Mouse (Mus musculus) embryonic facial prominence, embryonic 11.5 days (tissue): ENCODE results near the gene Vil1. TPM values are rescaled to one million over a fixed set of nuclear protein-coding genes. Genes with fewer than 3 reads are reported as not detected.
A peak's percentile ranks its signal among the peaks of the same experiment; 100 is the strongest.

Experiments
- ATAC-seq: fragments of 200-750 bp; cut with Nextera tagmentation; replicated peaks from 2 replicates; pipeline ENCODE4 v1.8.0; 2017; ENCODE audit warnings: low read depth; ENCODE audit not compliant: insufficient number of reproducible peaks, low FRiP score, low TSS enrichment
- DNase-seq: peaks from one replicate; pipeline ENCODE4 v3.0.0-alpha.2; 2015; ENCODE audit warnings: low spot score
- H3K27ac ChIP-seq: fragments of 300-500 bp; sonication (generic); replicated peaks from 2 replicates; pipeline ENCODE4 v1.5.1; 2014; ENCODE audit warnings: mild to moderate bottlenecking, low read depth, low read length, control low read depth
- H3K27me3 ChIP-seq: fragments of 300-500 bp; sonication (generic); 2 replicates; pipeline ENCODE4 v1.6.1; 2014; ENCODE audit warnings: mild to moderate bottlenecking, low read length, moderate library complexity, mixed read lengths; ENCODE audit not compliant: control insufficient read depth, insufficient read depth
- H3K36me3 ChIP-seq: fragments of 300-500 bp; sonication (generic); replicated peaks from 2 replicates; pipeline ENCODE4 v1.6.1; 2014; ENCODE audit warnings: low read depth, mild to moderate bottlenecking, low read length, moderate library complexity, mixed read lengths; ENCODE audit not compliant: control insufficient read depth, insufficient read depth
- H3K4me1 ChIP-seq: fragments of 300-500 bp; sonication (generic); 2 replicates; pipeline ENCODE4 v1.6.1; 2014; ENCODE audit warnings: low read length, mixed read lengths; ENCODE audit not compliant: control insufficient read depth, insufficient read depth
- H3K4me2 ChIP-seq: fragments of 300-500 bp; sonication (generic); 2 replicates; pipeline ENCODE4 v1.6.1; 2014; ENCODE audit warnings: low read depth, mild to moderate bottlenecking, control low read depth, low read length, moderate library complexity
- H3K4me3 ChIP-seq: fragments of 300-500 bp; sonication (generic); 2 replicates; pipeline ENCODE4 v1.5.1; 2014; ENCODE audit warnings: low read depth, low read length, control low read depth
- H3K9ac ChIP-seq: fragments of 300-500 bp; sonication (generic); replicated peaks from 2 replicates; pipeline ENCODE4 v1.6.1; 2014; ENCODE audit warnings: mild to moderate bottlenecking, control low read depth, low read length
- H3K9me3 ChIP-seq: fragments of 300-500 bp; sonication (generic); replicated peaks from 2 replicates; pipeline ENCODE4 v1.6.1; 2016; ENCODE audit warnings: mild to moderate bottlenecking, low read length, inconsistent platforms, mixed read lengths; ENCODE audit not compliant: control insufficient read depth
- WGBS: fragments of 180-500 bp; shearing (Covaris S2); extraction: QIAGEN DNeasy Blood & Tissue Kit; methylation state at CpG from one replicate; pipeline ENCODE4 v1.1.7; 2014; 5-methylcytosine and 5-hydroxymethylcytosine counted together
- polyA plus RNA-seq: library from polyadenylated mRNA; unstranded; fragments of >200 nt; fragmentation: Nextera tagmentation; extraction: Ambion mirVana; gene quantifications from 2 replicates; pipeline ENCODE4 v1.2.1, GENCODE M21; 2014

Vil1 gene
- polyA plus RNA-seq, 1 experiment from 2014 or later = 0.07 TPM

DNA sequence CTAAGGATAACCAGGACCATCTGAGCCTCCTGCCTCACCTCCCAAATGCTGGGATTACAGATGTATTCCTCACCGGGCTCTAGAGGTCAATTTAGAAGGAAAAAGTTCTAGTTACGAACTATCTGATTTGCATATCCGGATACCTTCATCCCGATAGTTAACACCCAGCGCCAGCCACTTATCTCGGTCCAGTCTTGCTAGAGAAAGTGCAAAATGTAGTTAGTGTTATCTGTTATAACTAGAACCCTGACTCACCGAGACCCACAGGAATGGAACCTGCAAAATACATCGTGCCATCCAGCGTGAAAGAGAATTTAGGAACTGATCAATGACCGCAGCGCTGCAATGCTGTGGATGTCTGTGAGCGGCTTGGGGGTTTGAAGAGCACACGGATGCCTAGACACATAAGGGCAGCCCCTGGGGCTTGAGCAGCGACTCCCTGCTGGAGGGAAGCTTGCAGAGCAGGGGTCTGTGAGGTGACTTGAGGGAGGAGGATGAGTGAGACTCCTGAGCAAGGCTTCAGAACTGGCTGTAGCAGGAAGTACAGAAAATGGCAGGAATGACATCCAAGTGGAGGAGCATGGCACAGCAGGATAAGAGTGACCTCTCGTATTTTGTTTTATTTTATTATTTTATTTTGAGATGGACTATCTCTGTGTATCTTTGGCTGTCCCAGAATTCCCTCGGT, 8.0 kb upstream of the Vil1 start:
- Histone ChIP-seq H3K9ac (no peak overlapping the region), H3K27me3 (no peaks in the 10 kb centered on the region), H3K4me1 (no peaks in the 10 kb centered on the region), H3K4me2 (no peak overlapping the region), H3K27ac (no peak overlapping the region), H3K4me3 (no peak overlapping the region), H3K36me3 (no peaks in the 10 kb centered on the region), H3K9me3 (no peaks in the 10 kb centered on the region)
- WGBS = 53% methylated on average over 16 of the region's 16 CpGs
- ATAC-seq = no peak
- DNase-seq = no peak

DNA sequence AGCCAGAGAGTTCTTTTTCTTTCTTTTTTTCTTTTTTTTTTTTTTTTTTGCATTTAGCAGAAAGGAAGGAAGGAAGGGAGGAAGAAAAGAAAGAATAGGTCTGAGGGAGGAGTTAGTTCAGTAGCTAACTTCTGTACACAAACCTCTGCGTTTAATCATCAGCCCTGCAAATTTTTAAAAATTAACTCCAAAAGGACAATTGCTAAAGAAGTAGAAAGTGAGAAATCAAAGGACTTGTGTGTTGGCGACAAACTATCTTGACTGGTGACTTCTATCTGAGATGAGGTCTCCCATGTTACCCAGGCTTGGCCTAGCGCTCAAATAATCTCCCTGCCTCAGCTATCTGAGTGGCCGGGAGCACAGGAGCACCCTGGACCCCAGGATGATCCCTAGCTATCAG, 5.0 kb upstream of the Vil1 start:
- Histone ChIP-seq H3K27ac (no peak overlapping the region), H3K4me2 (no peak overlapping the region), H3K27me3 (no peaks in the 10 kb centered on the region), H3K36me3 (no peaks in the 10 kb centered on the region), H3K9me3 (no peaks in the 10 kb centered on the region), H3K4me3 (no peak overlapping the region), H3K9ac (no peak overlapping the region), H3K4me1 (no peaks in the 10 kb centered on the region)
- 94% methylated on average over 4 of the region's 4 CpGs for WGBS
- no peak for DNase-seq
- ATAC-seq = no peak

DNA sequence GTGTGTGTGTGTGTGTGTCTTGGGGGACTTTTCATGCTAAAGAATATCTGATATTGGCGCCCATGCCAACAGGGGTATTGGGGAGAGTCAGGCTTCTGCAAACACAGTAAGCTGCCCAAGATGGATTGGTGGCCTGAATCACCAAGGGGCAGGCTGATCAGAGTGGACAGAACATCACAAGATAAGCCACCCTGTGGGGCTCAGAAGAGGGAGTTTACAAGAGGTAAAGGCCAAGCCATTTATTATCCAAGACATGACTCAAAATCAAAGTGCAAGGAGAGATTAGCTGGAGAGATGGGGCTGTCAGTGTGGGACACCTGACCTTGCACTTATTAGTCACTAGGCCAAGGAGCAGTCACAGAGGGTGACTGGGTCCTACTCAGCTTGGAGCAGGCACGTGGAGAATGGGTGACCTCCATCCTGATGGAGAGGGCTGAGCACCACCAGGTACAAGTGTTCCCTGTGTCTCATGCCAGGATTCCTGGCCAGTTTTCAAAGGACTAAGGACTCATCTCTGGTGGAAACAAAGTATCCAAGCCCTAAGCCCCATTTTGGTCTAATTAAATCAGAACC, 2.7 kb downstream of the Vil1 start:
- Histone ChIP-seq H3K36me3 (no peaks in the 10 kb centered on the region), H3K4me3 (no peak overlapping the region), H3K4me1 (no peaks in the 10 kb centered on the region), H3K27ac (no peak overlapping the region), H3K9me3 (no peaks in the 10 kb centered on the region), H3K9ac (no peak overlapping the region), H3K27me3 (no peaks in the 10 kb centered on the region), H3K4me2 (no peak overlapping the region)
- ATAC-seq (no peak), DNase-seq (no peak)
- 56% methylated on average over 2 of the region's 2 CpGs for WGBS

DNA sequence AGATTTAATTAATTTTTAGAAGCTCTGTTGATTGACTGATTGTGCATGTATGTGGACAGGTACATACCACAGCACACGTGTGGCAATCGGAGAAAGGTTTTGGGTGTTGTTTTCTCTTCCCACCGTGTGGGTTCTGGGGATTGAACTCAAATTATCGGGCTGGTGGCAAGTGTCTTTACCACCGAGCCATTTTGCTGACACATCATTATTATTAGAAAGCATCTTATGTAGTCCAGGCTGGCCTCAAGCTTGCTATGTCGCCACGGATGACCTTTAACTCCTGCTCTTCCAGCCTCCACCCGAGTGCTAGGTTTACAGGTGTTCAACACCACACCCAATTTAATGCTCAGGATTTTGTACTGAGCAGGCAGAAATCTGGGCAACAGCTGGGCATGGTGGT, 3.5 kb downstream of the Vil1 start:
- Histone ChIP-seq H3K27me3 (no peaks in the 10 kb centered on the region), H3K27ac (no peak overlapping the region), H3K4me1 (no peaks in the 10 kb centered on the region), H3K4me3 (no peak overlapping the region), H3K4me2 (no peak overlapping the region), H3K9me3 (no peaks in the 10 kb centered on the region), H3K9ac (no peak overlapping the region), H3K36me3 (no peaks in the 10 kb centered on the region)
- no peak for DNase-seq
- WGBS = 79% methylated on average over 8 of the region's 8 CpGs
- ATAC-seq = no peak

DNA sequence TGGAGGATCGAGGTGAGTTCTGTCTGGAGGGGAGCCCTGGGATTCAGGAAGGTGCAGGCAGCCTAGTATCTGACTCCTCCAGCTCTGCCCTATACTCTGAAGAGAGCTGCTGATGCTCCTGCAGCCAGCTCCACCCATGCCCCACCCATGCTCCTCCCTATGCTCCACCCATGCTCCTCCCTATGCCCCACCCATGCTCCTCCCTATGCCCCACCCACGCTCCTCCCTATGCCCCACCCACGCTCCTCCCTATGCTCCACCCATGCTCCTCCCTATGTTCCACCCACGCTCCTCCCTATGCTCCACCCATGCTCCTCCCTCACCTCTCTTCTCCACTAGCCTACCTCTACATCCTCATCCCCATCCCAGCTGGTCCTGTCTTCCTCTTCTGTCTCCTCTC, 6.0 kb downstream of the Vil1 start:
- no peaks in the 10 kb centered on the region for H3K9me3 ChIP-seq
- no peak overlapping the region for H3K27ac ChIP-seq
- DNase-seq (peak; percentile 38), ATAC-seq (no peak)
- WGBS = 52% methylated on average over 4 of the region's 4 CpGs
- H3K36me3 ChIP-seq = no peaks in the 10 kb centered on the region
- H3K4me2 ChIP-seq = no peak overlapping the region
- no peak overlapping the region for H3K9ac ChIP-seq
- no peaks in the 10 kb centered on the region for H3K4me1 ChIP-seq
- H3K4me3 ChIP-seq = no peak overlapping the region
- H3K27me3 ChIP-seq = no peaks in the 10 kb centered on the region

DNA sequence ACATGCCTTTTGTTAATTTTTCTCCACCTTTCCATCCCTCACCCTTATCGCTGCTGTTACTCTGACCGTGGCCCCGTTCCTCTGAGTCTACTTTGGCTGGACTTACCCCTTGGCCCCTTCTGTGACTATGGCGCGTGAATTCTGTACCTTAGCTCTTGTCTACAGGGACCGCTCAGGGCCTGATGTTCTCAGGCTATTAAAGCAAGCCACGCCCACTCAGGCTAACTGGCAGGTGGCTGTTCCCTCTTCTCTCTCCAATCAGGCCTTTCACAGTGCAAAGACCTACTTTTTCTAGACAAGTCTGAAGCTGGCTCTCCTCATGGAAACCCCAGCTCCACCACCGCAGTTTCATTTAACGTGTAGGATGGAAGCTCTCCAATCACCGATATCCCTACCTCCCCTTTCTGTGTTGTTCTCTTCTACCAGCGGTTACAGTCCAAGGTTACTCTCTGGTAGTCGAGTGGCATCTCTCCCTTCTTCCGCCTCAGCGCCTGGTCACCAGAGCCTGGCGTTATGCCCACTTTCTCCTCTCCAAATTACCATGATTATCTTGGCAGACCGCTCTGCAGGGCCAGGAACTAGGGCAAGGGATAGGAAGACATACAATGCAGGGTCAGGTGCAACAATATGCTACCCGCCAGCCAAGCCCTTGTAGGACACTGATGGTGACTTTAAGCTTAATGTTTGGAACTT, 9.7 kb downstream of the Vil1 start:
- Histone ChIP-seq H3K9ac (no peak overlapping the region), H3K4me1 (no peaks in the 10 kb centered on the region), H3K4me3 (no peak overlapping the region), H3K36me3 (no peaks in the 10 kb centered on the region), H3K27me3 (no peaks in the 10 kb centered on the region), H3K4me2 (no peak overlapping the region), H3K9me3 (no peaks in the 10 kb centered on the region), H3K27ac (no peak overlapping the region)
- 81% methylated on average over 17 of the region's 17 CpGs for whole genome bisulfite sequencing
- no peak for DNase-seq
- ATAC-seq = no peak

DNA sequence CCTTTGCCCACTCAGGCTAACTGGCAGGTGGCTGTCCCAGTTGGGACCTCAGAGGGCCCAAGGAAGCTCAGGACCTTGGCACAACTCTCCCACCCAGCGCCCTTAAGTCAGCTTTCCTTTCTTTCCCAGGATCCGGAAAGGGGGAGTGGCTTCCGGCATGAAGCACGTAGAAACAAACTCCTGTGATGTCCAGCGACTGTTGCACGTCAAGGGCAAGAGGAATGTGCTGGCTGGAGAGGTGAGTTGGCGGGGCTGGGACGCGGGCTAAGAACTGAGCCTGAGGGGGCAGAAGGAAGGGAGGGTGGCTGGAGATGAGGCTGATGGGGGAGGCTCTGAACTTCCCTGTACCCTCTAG, 10.2 kb downstream of the Vil1 start:
- H3K4me1 ChIP-seq = no peaks in the 10 kb centered on the region
- H3K9ac ChIP-seq = no peak overlapping the region
- 69% methylated on average over 9 of the region's 9 CpGs for WGBS
- no peaks in the 10 kb centered on the region for H3K36me3 ChIP-seq
- ATAC-seq (no peak), DNase-seq (no peak)
- H3K27ac ChIP-seq = no peak overlapping the region
- H3K4me2 ChIP-seq = no peak overlapping the region
- H3K4me3 ChIP-seq = no peak overlapping the region
- H3K27me3 ChIP-seq = no peaks in the 10 kb centered on the region
- no peaks in the 10 kb centered on the region for H3K9me3 ChIP-seq

DNA sequence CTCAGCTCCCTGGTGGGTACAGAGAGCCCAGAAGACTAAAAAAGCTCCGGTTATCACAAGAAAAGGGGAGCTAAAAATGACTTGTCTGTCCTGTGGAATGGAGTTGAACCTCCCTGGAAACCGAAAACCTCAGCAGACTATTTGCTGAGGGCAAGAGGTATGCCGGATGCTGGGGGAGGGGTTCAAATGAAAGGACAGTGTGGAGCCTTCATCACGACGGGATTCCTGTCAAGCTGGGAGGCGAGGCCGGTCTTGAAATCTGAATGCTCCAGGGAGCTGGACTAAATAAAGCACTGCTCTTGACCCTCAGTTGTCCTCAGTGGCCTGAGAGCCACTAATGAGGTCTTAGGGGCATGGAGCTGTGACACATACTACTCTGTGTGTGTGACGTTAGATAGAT, 14.0 kb downstream of the Vil1 start:
- Histone ChIP-seq H3K9ac (no peak overlapping the region), H3K4me2 (no peak overlapping the region), H3K4me1 (no peaks in the 10 kb centered on the region), H3K27ac (no peak overlapping the region), H3K36me3 (no peaks in the 10 kb centered on the region), H3K9me3 (no peaks in the 10 kb centered on the region), H3K4me3 (no peak overlapping the region), H3K27me3 (no peaks in the 10 kb centered on the region)
- WGBS = 21% methylated on average over 8 of the region's 8 CpGs
- ATAC-seq (no peak), DNase-seq (no peak)
